Mouse (Mus musculus) stomach, embryonic 14.5 days (tissue): ENCODE results near the gene Slc22a18. TPM values are rescaled to one million over a fixed set of nuclear protein-coding genes. Genes with fewer than 3 reads are reported as not detected.
A peak's percentile ranks its signal among the peaks of the same experiment; 100 is the strongest.

Source experiments
- ATAC-seq: fragments of 200-750 bp; cut with Nextera tagmentation; 2 replicates; pipeline ENCODE4 v1.8.0; 2017; ENCODE audit warnings: low read depth, moderate TSS enrichment; ENCODE audit not compliant: insufficient number of reproducible peaks, insufficient read depth, low FRiP score
- H3K27ac ChIP-seq: fragments of 300-500 bp; sonication (generic); 2 replicates; pipeline ENCODE4 v1.5.1; 2014; ENCODE audit warnings: mild to moderate bottlenecking, low read length, moderate library complexity, mixed read lengths
- H3K27me3 ChIP-seq: fragments of 300-500 bp; sonication (generic); 2 replicates; pipeline ENCODE4 v1.6.1; 2014; ENCODE audit warnings: low read length, control low read depth, mixed read lengths; ENCODE audit not compliant: control insufficient read depth, insufficient read depth
- H3K36me3 ChIP-seq: fragments of 300-500 bp; sonication (generic); 2 replicates; pipeline ENCODE4 v1.6.1; 2014; ENCODE audit warnings: mild to moderate bottlenecking, control low read depth, low read length, moderate library complexity, mixed read lengths; ENCODE audit not compliant: control insufficient read depth, insufficient read depth
- H3K4me1 ChIP-seq: fragments of 300-500 bp; sonication (generic); 2 replicates; pipeline ENCODE4 v1.6.1; 2014; ENCODE audit warnings: low read length, control low read depth, mixed read lengths; ENCODE audit not compliant: control insufficient read depth, insufficient read depth
- H3K4me2 ChIP-seq: fragments of 300-500 bp; sonication (generic); replicated peaks from 2 replicates; pipeline ENCODE4 v1.6.1; 2014; ENCODE audit warnings: low read depth, low read length, control low read depth
- H3K4me3 ChIP-seq: fragments of 300-500 bp; sonication (generic); 2 replicates; pipeline ENCODE4 v1.5.1; 2014; ENCODE audit warnings: low read depth, low read length, control low read depth
- H3K9ac ChIP-seq: fragments of 300-500 bp; sonication (generic); replicated peaks from 2 replicates; pipeline ENCODE4 v1.6.1; 2014; ENCODE audit warnings: low read depth, mild to moderate bottlenecking, control low read depth, low read length, moderate library complexity, mixed read lengths
- H3K9me3 ChIP-seq: fragments of 300-500 bp; sonication (generic); 2 replicates; pipeline ENCODE4 v1.6.1; 2016; ENCODE audit warnings: low read depth, low read length, control low read depth; ENCODE audit not compliant: control insufficient read depth
- WGBS: fragments of 180-500 bp; shearing (Covaris S2); extraction: QIAGEN DNeasy Blood & Tissue Kit; methylation state at CpG from one replicate; pipeline ENCODE4 v1.1.7; 2014; 5-methylcytosine and 5-hydroxymethylcytosine counted together
- polyA plus RNA-seq: library from polyadenylated mRNA; unstranded; fragments of >200 nt; fragmentation: Nextera tagmentation; extraction: Ambion mirVana; gene quantifications from 2 replicates; pipeline ENCODE4 v1.2.1, GENCODE M21; 2014

Slc22a18 gene
- 9.2 and 9.8 TPM in 2 replicates for polyA plus RNA-seq

GRCm38 (mm10) chr7:143473347-143474101 is at the start of gene Slc22a18:
TSS of gene Slc22a18 (plus strand) at chr7:143473736.
- Histone ChIP-seq H3K4me2 (peak within 1 kb of the TSS; percentile 23), H3K4me1 (0 out of 2 replicates have a peak, but pooled peaks cover 3% of the 10 kb centered on the region), H3K4me3 (peak within 1 kb of the TSS; percentile 3; the same call in 1 of the 2 replicates), H3K36me3 (no peaks in the 10 kb centered on the region), H3K27ac (no peak within 1 kb of the TSS), H3K27me3 (no peaks in the 10 kb centered on the region), H3K9me3 (no peaks in the 10 kb centered on the region), H3K9ac (no peak within 1 kb of the TSS)
- WGBS, result 32% methylated on average over 4 of the region's 4 CpGs
- ATAC-seq, result peak; percentile 61

- 60% methylated on average over 23 of the region's 23 CpGs for WGBS
- no peak overlapping the region for H3K4me2 ChIP-seq
- H3K4me3 ChIP-seq, result no peak overlapping the region
- no peaks in the 10 kb centered on the region for H3K9me3 ChIP-seq
- no peaks in the 10 kb centered on the region for H3K36me3 ChIP-seq
- H3K27ac ChIP-seq, result no peak overlapping the region
- ATAC-seq, result no peak
- no peak overlapping the region for H3K9ac ChIP-seq
- H3K27me3 ChIP-seq, result no peaks in the 10 kb centered on the region
- peaks cover 3% of the 10 kb centered on the region; the same call in 1 of the 2 replicates for H3K4me1 ChIP-seq
Measured at GRCm38 (mm10) chr7:143428142-143428813, 45.3 kb upstream of the Slc22a18 start.

GRCm38 (mm10) chr7:143428814-143429499 is 44.6 kb upstream of the Slc22a18 start:
- 76% methylated on average over 2 of the region's 2 CpGs for WGBS
- H3K9ac ChIP-seq, result no peak overlapping the region
- ATAC-seq, result no peak
- peaks cover 3% of the 10 kb centered on the region; the same call in 1 of the 2 replicates for H3K4me1 ChIP-seq
- no peaks in the 10 kb centered on the region for H3K9me3 ChIP-seq
- H3K27ac ChIP-seq, result no peak overlapping the region
- H3K4me2 ChIP-seq, result no peak overlapping the region
- H3K36me3 ChIP-seq, result no peaks in the 10 kb centered on the region
- H3K4me3 ChIP-seq, result no peak overlapping the region
- H3K27me3 ChIP-seq, result no peaks in the 10 kb centered on the region

GRCm38 (mm10) chr7:143432631-143433030 is 40.9 kb upstream of the Slc22a18 start:
- no peak overlapping the region for H3K27ac ChIP-seq
- H3K9ac ChIP-seq, result no peak overlapping the region
- H3K9me3 ChIP-seq, result no peaks in the 10 kb centered on the region
- ATAC-seq, result no peak
- H3K4me3 ChIP-seq, result no peak overlapping the region
- H3K4me2 ChIP-seq, result no peak overlapping the region
- peaks cover 5% of the 10 kb centered on the region; the same call in 1 of the 2 replicates for H3K4me1 ChIP-seq
- 86% methylated on average over 1 of the region's 1 CpGs for WGBS
- no peaks in the 10 kb centered on the region for H3K27me3 ChIP-seq
- H3K36me3 ChIP-seq, result no peaks in the 10 kb centered on the region

- H3K4me1 ChIP-seq, result peaks cover 3% of the 10 kb centered on the region; the same call in 1 of the 2 replicates
- no peak overlapping the region for H3K4me3 ChIP-seq
- 79% methylated on average over 7 of the region's 7 CpGs for WGBS
- no peaks in the 10 kb centered on the region for H3K27me3 ChIP-seq
- H3K4me2 ChIP-seq, result no peak overlapping the region
- H3K27ac ChIP-seq, result no peak overlapping the region
- no peak for ATAC-seq
- no peak overlapping the region for H3K9ac ChIP-seq
- no peaks in the 10 kb centered on the region for H3K36me3 ChIP-seq
- H3K9me3 ChIP-seq, result no peaks in the 10 kb centered on the region
Measured at GRCm38 (mm10) chr7:143433331-143433730, 40.2 kb upstream of the Slc22a18 start.

GRCm38 (mm10) chr7:143437231-143437893 is 36.2 kb upstream of the Slc22a18 start:
- no peaks in the 10 kb centered on the region for H3K9me3 ChIP-seq
- no peak for ATAC-seq
- peaks cover 8% of the 10 kb centered on the region; the same call in 1 of the 2 replicates for H3K4me1 ChIP-seq
- H3K27ac ChIP-seq, result peak overlapping the region; percentile 27; the same call in 1 of the 2 replicates
- H3K4me2 ChIP-seq, result peak overlapping the region; percentile 94
- WGBS, result 24% methylated on average over 18 of the region's 18 CpGs
- no peaks in the 10 kb centered on the region for H3K36me3 ChIP-seq
- peak overlapping the region; percentile 54 for H3K9ac ChIP-seq
- peak overlapping the region; percentile 46 for H3K4me3 ChIP-seq
- H3K27me3 ChIP-seq, result no peaks in the 10 kb centered on the region

GRCm38 (mm10) chr7:143437894-143438581 is 35.5 kb upstream of the Slc22a18 start:
- H3K27ac ChIP-seq, result peak overlapping the region; percentile 27; the same call in 1 of the 2 replicates
- H3K9me3 ChIP-seq, result no peaks in the 10 kb centered on the region
- H3K27me3 ChIP-seq, result peaks cover 2% of the 10 kb centered on the region; the same call in 1 of the 2 replicates
- peak overlapping the region; percentile 46 for H3K4me3 ChIP-seq
- H3K4me2 ChIP-seq, result peak overlapping the region; percentile 94
- H3K9ac ChIP-seq, result peak overlapping the region; percentile 54
- H3K4me1 ChIP-seq, result peaks cover 8% of the 10 kb centered on the region; the same call in 1 of the 2 replicates
- H3K36me3 ChIP-seq, result no peaks in the 10 kb centered on the region
- 2% methylated on average over 49 of the region's 63 CpGs for WGBS
- ATAC-seq, result no peak; the same call in 1 of the 2 replicates
